Comparison of ENCODE assay signal across 23 mouse cellular contexts in the genomic region with DNA sequence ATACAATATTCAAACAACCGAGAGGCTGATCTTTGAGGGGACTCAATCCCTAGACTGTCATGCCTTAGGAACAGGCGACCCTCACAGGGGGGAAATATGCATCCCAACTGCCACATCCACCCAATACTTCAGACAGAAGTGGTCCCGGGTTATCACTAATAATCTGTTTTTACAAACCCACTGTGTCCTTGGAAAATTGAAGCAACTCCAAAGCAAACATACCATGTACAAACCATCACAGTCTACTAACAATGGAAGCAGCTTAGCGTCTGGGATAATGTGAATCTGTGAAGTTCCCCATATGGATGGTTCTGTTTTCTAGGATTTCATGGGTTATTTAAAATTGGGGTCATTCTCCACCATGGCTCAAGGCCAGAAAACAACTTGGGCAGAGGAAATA.
"Had no signal": no experiment of that assay in that cellular context is flagged by ENCODE, and none has a peak within 500 bp of the region (broad histone marks: within the 10 kb centered on the region; RNA-seq: fewer than 3 reads in every experiment).

No protein-coding gene starts in this region.

- DNase-seq: kidney, postnatal 25 days; layer of hippocampus, adult 9-11 months; liver; lung, adult 18-20 months; lung, postnatal 14 days; right cerebral cortex, adult 18-20 months; right cerebral cortex, postnatal 14 days; right cerebral cortex, postnatal 4 days; thymus, adult 2 months; thymus, postnatal 14 days; thymus, postnatal 4 days had no signal

- ATAC-seq: liver, embryonic 12.5 days; midbrain, embryonic 15.5 days had no signal

- H3K36me3 ChIP-seq: limb, embryonic 13.5 days; liver, embryonic 12.5 days; liver, embryonic 15.5 days; midbrain, embryonic 12.5 days; midbrain, embryonic 15.5 days; neural tube, embryonic 12.5 days; neural tube, embryonic 15.5 days had no signal

- H3K27me3 ChIP-seq: limb, embryonic 13.5 days; liver, embryonic 12.5 days; liver, embryonic 15.5 days; midbrain, embryonic 12.5 days; midbrain, embryonic 15.5 days; neural tube, embryonic 12.5 days; neural tube, embryonic 15.5 days had no signal

- H3K27ac ChIP-seq: kidney, postnatal 0 days; layer of hippocampus, adult 2 months; limb, embryonic 10.5 days; limb, embryonic 13.5 days; liver, embryonic 12.5 days; liver, embryonic 15.5 days; macrophage; midbrain, embryonic 12.5 days; midbrain, embryonic 15.5 days; neural tube, embryonic 12.5 days; neural tube, embryonic 15.5 days; stomach, postnatal 0 days had no signal

- H3K9me3 ChIP-seq: limb, embryonic 10.5 days; limb, embryonic 13.5 days; liver, embryonic 12.5 days; liver, embryonic 15.5 days; midbrain, embryonic 12.5 days; midbrain, embryonic 15.5 days; neural tube, embryonic 12.5 days; neural tube, embryonic 15.5 days had no signal

- H3K4me3 ChIP-seq: layer of hippocampus, adult 2 months; limb, embryonic 10.5 days; limb, embryonic 13.5 days; liver, embryonic 12.5 days; liver, embryonic 15.5 days; midbrain, embryonic 12.5 days; midbrain, embryonic 15.5 days; neural tube, embryonic 12.5 days; neural tube, embryonic 15.5 days had no signal

- H3K4me2 ChIP-seq: limb, embryonic 13.5 days; liver, embryonic 12.5 days; liver, embryonic 15.5 days; midbrain, embryonic 12.5 days; midbrain, embryonic 15.5 days; neural tube, embryonic 12.5 days; neural tube, embryonic 15.5 days had no signal

- H3K9ac ChIP-seq: limb, embryonic 13.5 days; liver, embryonic 12.5 days; liver, embryonic 15.5 days; midbrain, embryonic 12.5 days; midbrain, embryonic 15.5 days; neural tube, embryonic 12.5 days; neural tube, embryonic 15.5 days had no signal

- H3K4me1 ChIP-seq: liver, embryonic 12.5 days; liver, embryonic 15.5 days; midbrain, embryonic 15.5 days; neural tube, embryonic 12.5 days had no signal
